Mouse (Mus musculus): ENCODE results near the gene Dusp9.

Dusp9 gene

DNA sequence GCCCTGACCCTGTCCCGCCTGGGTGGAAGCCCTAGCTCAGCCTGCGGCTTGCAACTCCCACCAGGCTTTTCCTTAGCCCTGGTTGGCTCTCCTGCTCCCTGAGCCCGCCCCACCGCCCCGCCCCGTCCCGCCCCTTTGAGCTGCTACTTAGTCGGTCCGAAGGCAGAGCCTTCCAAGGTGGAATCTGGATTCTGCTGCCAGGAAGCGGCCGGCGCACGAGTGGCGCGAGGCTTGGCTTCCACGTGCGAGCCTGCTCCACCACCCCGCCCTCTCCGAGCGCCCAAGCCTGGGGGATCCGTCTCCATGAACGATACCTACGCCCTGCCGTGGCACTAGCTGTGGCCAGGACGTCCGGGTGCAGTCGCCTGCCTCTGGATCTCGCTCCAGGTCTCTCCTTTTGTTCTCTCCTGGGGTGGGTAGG lies at the start of gene Dusp9:
Gene Dusp9 (plus strand): TSS at position 165 of the 421 bp plus-strand sequence.
- DNase-seq, result peak; percentile 42 to 44

GRCm38 (mm10) chrX:73593212-73593611 lies 46.0 kb upstream of the Dusp9 start:
- no peak for DNase-seq

GRCm38 (mm10) chrX:73594451-73595121 lies 44.6 kb upstream of the Dusp9 start:
- DNase-seq, result no peak

DNA sequence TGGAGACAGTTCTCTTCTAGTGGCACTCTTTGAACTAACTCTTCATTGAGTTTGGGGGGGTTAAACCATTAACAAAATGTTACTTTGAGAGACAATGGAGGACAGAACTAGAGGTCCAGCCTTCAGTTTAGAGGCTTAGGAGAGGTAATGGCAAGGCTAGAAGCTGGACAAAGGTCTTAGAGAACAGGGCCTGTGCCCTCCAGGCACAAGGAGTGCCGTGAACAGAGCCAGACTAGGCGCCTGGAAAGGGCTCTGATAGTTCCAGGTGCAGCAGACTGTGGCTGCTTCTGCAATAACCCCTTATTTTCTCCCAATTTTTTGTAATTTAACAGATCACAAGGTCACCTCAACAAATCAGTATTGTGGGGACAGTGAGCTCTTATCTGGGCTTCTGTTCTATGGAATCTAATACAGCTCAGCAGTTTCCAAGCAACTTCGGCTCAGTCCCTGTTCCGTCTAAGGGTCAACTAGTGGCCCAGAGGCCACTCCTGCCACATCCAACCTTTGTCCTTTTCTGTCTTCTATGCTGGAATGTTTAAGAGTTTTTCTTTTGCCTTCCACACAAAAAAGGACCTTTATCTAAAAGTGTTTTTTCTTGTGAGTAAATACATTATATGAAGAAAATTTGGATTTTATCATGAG lies 43.8 kb upstream of the Dusp9 start:
- DNase-seq, result no peak

GRCm38 (mm10) chrX:73601456-73601855 lies 37.8 kb upstream of the Dusp9 start:
- no peak for DNase-seq

DNA sequence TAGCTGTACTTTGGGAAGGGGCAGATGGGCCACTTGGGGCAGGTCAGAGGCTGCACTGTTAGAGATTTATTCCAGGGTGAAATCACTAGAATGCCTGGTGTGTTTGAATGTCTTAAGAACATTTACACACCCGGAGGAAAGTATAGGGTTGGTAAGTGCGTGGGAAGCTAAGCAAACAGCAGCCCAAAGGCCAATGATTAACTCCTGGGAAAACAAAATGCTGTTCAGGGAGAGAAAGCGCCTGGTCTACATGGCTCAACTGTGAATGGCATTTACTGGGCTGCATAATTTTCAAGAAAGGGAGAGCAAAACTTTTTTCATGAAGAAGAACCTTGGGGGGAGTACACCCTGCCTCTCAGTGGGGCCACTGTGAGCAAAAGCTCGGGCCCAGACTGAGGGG lies 25.6 kb upstream of the Dusp9 start:
- peak; percentile 3 to 26 for DNase-seq

- DNase-seq, result peak in 1 of 2 experiments; percentile 9
Observed at GRCm38 (mm10) chrX:73615876-73616275, 23.3 kb upstream of the Dusp9 start.

GRCm38 (mm10) chrX:73619401-73619800 lies 19.8 kb upstream of the Dusp9 start:
- DNase-seq, result no peak

DNA sequence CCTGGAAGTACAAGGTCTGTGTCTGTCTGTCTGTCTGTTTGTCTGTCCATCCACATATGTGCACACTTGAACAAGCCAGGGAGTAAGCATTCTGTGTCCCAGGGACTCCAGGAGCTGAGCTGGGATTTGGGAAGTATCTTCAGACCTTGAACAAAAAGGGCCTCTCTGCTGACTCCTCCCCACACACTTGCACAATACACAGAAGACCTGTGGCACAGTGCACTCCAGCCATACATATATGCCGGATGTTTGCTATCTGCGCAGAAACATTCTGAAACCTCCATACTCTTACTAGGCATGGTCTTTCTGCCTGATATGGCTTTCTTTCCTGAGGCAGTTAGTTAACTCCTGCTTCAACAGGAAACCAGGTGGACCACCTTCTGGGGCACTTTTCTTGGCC lies 19.3 kb upstream of the Dusp9 start:
- DNase-seq, result no peak

- no peak for DNase-seq
Observed at GRCm38 (mm10) chrX:73626981-73627380, 12.2 kb upstream of the Dusp9 start.

DNA sequence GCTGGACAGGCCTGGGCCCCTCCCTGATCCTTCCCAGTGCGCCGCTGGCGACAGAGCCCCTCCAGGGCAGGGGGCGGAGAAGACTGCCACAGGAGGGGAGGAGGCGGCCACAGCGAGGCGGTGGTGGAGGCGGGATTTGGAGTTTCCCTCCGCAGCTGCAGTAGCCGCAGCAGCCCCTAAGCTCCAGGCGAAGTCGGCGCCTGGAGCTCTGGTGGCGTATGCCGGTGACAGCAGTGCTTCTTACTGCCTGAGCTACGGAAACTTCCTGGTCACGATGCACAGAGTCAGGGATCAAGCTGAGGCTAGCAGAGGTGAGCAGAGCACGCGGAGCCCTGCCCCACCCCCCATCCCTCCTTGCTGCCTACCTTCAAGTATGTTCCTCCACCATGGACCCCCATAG lies 3.8 kb upstream of the Dusp9 start:
- no peak for DNase-seq

- DNase-seq, result no peak
Observed at GRCm38 (mm10) chrX:73637415-73637814, 1.8 kb upstream of the Dusp9 start.

- no peak for DNase-seq
Observed at GRCm38 (mm10) chrX:73639901-73640469, 766 bp downstream of the Dusp9 start.

GRCm38 (mm10) chrX:73645121-73645520 lies 5.9 kb downstream of the Dusp9 start:
- DNase-seq, result no peak

DNA sequence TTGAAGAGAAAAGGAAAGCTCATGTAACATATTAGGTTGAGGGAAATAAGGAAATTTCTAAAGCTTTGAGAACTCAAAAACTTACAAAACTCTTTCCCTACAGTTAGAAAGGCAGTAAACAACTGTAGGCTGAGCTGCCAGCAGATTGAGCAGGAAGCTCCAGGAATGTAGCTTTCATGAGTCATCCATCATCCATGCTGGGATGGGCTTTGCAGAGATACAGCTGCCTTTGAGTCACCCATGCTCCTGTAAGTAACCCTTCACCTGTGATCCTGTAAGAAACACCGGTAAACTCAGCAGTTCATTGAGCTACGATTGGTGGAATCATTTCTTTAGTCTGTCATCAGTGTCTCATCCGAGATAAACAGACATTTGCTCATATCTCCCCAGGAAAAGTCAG lies 11.7 kb downstream of the Dusp9 start:
- no peak for DNase-seq

- DNase-seq, result no peak
Observed at GRCm38 (mm10) chrX:73653392-73653791, 14.2 kb downstream of the Dusp9 start.

DNA sequence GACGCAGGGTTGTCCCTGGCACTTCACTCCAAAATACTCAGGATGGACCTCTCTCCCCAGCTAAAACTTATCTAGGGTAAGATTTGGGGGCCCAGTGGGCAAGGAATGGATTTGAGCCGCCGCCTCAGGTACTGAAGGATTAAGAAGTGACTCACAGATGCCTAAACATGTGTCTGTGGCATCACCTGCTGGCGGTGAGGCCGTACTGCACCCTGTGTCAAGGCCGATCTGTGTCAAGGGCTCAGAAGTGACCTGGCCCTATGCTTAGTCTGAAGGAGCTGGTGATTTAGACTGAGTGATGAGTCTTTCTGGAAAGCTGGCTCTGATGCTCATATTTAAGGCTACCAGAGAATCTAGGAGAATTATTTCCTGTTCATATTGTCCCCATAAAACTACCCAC lies 15.0 kb downstream of the Dusp9 start:
- DNase-seq, result peak; percentile 45 to 86

- DNase-seq, result no peak
Observed at GRCm38 (mm10) chrX:73655529-73655928, 16.3 kb downstream of the Dusp9 start.

GRCm38 (mm10) chrX:73658391-73658790 lies 19.2 kb downstream of the Dusp9 start:
- no peak for DNase-seq

DNA sequence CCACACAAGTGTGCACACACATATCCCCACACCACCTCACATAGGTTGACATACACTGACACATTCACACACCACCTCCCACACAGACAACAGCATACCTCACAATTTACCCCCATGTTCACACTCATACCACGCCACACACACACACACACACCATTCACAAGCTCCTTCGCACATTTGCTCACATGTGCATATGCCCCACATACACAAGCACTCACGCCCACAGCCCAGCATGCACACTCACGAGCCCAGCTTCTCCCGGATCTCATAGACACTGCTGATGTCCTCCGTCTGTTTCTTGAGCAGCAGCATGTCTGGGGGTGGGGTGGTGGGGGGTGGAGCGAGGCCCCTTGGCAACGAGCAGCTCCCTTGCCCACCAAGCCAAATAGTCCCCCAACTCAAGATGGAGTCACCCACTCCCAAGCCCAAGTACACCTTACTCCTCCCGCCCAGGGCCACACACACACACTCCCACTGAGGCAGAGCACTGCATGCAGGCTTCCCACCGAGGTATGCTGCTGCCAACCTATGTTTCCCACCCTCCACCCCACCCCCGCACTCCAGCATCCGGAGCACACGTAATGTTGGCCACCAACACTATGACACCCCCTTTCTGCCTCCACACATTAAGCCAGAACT lies 19.8 kb downstream of the Dusp9 start:
- no peak for DNase-seq

DNA sequence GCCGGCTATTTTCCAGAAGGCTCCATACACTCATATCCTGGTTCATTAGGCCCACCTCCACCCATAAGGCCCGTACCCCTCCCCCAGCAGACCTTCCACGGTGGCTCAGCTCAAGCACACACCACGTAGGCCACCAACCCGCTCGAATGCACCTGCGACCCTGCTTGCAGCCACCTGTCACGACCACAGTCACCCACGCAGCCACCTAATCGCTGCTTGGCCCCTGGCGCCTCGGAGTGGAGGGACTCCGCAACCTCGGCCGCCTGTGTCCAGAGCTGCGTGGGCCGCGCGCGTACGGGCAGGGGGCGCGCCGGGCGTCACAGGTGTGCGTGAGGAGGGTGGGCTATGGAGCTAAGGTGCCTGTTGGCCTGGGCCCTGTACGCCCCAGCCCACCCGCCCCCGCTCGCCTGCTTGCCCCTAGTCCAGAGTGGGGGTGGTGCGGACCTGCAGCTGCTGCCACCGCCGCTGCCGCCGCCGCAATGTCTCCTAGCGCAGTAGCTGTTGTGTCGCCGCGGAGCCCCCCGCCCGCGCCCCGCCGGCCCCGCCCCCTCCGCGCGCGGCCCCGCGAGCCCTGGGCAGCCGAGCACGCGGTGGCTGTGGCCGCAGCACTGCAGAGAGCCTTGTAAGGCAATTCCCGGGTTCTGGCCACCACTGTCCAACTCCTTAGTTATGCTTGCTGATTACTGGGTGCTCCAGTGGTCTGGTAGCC lies 20.5 kb downstream of the Dusp9 start, which contains the start of gene Pnck:
Gene Pnck (minus strand): TSS at position 543 of the 709 bp plus-strand sequence.
- no peak for DNase-seq

- DNase-seq, result no peak
Observed at GRCm38 (mm10) chrX:73660284-73660665, 21.1 kb downstream of the Dusp9 start.

DNA sequence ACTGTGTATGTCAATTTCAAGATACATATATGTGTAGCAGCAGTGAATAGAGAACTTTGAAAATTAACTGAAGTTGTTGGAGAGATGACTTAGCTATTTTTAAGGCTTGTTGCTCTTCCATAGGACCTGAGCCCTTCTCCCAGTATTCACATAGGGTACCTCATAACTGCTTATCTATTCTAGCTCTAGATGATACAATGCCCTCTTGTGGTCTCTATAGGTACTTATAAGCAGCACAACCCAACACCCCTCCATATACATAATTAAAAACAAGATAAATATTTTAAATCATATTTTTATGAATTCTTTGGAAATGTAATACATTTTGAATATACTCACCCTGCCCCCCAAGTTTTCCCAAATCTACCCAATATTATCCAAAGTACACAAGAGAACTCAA lies 23.9 kb downstream of the Dusp9 start:
- no peak for DNase-seq

Data from kidney, adult 8-10 months (tissue).